Mouse (Mus musculus) urinary bladder, postnatal 25 days (tissue): ENCODE measurements around the gene Ccm2l.

Source experiments
- DNase-seq: peaks from one replicate; pipeline ENCODE4 v3.0.0; 2022; ENCODE audit warnings: low spot score

Ccm2l gene

DNA sequence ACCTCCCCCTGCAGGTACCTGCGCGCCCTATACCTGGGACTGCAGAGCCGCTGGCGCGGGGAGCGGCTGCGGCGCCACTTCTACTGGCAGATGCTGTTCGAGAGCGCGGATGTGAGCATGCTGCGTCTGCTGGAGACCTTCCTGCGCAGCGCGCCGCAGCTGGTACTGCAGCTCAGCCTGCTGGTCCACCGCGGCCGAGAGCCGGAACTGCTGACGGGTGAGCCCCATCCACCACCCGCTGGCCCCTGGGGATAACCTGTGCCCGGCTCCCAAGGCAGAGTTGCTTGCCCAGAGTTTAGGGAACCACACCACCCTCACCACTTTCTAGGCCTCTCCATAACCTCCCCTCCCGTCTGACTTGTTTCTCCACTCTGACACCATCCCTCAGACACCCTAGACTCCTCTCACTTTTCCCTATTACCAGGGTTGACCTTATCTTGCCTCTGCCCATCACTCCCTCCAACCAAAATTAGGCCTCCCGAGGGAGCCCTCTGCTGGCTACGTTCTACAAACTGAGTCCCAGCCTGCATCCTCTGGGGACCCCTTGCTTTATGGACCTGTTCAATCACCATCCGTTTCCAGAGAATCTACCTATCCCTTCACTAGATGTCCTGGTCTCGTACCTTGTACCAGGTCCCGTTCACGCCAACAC is 12.9 kb upstream of the Ccm2l start:
- DNase-seq = no peak

DNA sequence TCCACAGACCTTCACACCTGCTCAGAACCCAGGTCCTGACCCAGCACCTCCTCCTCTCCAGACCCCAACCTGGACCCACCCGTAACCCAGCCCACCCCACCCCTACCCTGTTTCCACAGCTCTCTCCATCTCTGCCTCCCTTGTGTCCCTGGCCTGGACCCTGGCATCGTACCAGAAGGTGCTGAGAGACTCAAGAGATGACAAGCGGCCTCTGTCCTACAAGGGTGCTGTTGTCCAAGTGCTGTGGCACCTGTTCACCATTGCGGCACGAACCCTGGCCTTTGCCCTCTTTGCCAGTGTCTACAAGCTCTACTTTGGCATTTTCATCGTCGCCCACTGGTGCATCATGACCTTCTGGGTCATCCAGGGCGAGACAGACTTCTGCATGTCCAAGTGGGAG is 11.9 kb upstream of the Ccm2l start:
- no peak for DNase-seq

DNA sequence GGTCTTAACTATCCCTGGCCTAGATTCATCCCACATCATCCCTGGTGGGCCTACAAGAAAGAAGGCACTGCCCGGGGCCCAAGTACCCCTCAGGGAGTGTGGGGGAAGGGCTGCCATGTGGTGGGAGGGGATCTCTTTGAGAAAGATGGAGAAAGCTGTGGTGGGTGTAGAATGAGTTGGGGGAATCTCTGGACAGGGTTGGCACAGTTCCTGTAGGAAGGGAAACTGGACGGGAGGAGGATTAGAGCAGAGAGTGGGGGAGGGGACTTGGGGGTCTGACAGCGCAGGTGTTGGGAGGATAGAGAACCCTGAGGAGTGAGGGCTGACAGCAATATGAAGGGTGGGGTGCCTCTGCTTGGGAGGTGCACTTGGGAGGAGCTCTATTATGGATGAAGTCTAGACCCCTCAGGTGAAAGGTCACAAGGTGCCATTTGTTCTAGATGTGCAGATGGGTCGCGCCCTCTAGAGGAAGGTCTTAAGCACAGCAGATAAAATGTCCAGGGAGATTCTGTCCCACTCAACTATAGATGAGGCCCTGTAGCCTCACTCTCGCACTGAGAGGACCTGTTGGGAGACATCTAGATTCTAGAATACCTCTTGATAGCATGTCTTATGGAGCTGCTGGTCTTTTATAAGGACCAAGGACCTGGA is 10.4 kb upstream of the Ccm2l start:
- DNase-seq = no peak

DNA sequence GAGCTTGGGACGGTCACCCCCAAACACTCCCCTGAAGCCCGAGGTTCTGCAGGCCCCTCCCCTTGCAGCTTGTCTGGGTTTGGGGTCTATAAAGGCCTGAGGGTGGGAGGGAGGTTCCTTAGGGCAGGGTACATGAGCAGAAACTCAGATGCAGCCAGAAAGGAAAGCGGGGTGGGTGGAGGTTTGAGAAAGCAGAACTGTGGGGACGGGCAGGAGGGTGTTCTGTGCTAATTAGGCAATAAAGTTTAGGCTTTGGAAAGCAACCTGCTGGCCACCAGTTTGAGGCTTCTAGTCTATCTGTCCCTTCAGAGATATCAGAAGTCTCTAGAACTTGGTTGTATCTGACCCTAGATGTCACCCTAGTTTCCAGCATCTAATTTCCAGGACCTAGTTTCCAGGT is 7.4 kb upstream of the Ccm2l start:
- DNase-seq = no peak

DNA sequence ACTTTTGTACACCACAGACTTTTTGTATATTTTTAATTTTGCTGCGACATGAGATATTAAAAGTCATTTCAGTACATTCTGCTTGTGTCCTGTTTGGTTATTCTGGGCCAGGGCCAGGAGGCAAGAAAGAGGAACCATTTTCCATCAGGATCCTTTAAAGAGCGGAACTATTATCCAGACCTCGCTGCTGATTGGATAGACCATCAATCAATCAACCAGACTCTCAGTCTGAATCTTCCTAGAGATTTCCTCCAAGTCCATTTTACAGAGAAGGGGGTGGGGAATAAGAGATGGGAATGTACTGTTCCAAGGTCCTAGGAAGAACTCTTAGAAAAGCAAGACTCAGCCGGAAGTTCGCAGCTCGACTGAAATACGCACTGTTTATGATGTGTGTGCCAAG is 5.5 kb upstream of the Ccm2l start:
- no peak for DNase-seq

DNA sequence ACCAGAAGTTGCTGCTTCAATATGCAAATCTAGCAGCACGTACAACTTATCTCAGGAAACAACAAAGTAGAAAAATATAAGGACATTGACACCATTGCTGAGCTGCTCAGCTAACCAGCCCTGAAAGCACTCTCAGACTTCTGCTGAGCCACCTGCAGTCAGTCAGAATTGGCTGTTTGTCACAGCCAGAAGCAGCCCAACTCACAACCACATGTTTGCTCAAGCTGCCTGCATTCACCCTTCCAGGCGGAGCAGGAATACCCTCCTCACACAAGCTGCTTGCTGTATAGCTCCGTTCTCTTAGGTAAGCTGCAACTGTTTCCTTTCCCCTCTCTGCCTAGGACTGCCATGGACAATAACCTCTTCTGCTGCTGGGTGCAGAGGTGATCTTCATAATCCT is 2.4 kb upstream of the Ccm2l start:
- DNase-seq = no peak

DNA sequence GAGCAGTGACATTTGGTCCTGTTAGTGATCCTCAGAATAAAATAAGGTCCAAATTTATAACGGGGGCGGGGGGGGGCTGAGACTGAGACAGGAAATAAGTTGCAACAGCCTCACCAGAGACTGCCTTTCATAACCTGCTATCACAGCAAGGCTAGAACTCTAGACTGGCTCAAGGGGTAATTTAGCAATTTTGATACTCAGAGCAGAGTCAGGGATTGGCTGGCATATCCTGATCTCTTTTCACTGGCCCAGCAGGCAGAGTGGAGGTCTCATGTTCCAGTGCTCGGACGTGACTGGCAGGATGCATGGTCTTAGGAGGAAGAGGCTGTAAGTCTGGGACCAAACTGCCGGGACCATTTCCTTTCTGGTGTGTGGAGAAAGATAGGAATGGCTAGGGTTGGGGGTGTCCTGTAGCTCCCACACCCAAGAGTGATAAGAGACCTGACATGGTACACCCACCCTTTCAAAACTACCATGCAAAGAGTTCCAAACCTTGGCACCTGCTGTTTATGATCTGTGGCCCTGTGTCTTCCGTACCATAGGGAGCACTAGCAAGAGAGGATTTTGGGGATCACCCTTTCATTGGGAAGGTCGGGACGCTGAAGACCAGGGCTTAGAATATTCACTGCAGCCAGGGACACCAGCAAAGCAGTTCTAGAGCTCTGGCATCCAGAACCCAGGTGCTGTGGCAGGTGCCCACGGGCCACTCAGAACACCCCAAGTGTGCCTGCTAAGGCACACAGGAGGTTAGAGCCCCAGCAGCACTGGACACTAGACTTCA is 1.4 kb upstream of the Ccm2l start:
- DNase-seq = no peak

DNA sequence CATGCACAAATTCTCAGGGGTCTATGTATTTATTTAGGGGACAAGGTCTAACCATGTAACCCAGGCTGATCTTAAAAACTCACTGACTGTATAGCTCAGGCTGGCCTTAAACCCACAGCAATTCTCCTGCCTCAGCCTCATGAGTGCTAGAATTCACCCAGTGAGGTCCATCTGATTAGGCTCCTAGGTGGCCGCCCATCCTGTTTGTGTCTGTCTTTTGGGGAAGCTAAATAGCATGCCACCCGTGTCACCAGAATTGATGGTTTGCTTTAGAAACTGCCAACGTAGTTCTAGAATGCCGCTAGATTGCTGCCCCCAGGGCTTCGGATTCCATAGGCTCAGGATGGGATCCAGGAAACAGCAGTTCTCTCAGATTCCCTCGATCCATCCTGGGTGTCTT is 1.2 kb downstream of the Ccm2l start:
- no peak for DNase-seq

DNA sequence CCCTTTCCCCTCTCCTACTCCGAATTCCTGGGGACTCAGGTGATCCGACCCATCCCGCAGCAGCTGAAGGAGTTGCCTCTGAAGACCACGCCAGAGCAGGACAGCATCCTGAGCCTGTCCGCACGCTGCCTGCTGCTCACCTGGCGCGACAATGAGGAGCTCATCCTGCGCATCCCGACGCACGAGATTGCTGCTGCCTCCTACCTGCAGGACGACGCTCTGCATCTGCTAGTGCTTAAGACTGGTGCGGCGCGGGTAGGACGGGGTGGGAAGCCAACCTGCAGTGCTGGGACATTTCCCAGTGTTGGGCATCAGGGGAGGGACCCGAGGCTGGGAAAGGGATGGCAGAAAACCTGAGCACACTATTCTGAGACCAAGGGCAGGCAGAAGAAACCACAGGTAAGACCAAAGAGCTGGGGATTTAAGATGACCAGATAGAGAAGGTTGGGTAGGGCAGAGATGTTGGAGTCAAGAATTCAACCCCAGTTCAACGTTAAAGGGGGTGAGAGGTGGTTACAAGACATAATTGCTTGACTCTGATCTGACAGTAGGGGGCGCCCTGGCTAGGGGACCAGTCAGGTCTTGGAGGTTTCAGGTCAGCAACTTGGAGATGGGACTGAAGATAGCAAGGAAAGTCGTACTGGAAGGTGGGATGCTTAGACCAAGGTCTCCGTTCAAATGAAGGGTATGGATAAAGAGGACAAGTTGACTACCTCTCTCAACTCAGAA is 5.2 kb downstream of the Ccm2l start:
- peak; percentile 26 for DNase-seq

DNA sequence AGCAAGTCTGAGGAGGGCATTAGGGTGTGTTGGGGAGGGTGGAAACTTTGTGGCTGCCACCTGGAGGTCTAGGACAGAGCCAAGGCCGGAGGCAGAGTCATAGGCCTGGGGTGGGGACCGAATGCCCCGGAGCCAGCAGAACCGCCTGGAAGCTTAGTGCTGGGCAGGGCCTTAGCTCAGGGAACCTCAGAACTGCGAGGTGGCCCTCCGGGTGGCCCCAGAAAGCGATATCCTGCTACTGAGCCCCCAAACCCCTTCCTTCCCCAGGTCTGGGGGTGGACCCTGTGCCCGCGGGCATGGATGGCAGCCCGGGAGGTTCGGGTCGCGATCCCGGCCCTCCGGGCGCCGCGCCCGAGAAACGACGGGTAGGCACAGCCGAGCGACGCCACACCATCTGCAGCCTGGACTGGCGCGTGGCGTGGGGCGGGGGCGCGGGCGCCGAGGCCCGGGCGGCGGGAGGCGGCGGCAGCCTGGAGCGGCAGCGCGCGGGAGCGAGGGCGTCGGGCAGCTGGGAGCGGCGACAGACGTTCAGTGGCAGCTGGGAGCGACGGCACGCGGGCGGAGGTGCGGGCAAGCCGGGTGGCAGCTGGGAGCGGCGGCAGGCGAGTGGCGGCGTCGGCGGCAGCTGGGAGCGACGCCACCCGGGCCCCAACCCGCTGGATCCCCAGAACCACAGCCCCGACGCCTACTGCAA is 5.9 kb downstream of the Ccm2l start:
- DNase-seq = no peak

DNA sequence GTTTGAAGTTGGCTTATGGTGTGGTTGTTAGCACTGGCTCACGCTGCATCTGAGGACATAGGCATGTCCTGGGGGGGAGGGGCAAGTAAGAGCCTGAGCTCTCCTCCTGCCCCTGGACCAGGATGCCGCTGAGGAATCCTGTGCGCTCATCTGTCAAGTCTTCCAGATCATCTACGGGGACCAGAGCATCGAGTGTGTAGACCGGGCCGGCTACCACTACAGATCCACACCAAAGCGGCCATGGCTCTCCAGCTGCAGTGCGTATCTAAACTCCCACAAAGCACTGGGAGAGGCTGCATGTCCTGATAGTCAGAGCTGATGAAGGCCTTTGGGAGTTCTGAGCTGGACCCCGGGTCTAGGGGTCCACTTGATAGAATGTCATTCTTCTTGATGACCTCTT is 8.9 kb downstream of the Ccm2l start:
- DNase-seq = no peak

DNA sequence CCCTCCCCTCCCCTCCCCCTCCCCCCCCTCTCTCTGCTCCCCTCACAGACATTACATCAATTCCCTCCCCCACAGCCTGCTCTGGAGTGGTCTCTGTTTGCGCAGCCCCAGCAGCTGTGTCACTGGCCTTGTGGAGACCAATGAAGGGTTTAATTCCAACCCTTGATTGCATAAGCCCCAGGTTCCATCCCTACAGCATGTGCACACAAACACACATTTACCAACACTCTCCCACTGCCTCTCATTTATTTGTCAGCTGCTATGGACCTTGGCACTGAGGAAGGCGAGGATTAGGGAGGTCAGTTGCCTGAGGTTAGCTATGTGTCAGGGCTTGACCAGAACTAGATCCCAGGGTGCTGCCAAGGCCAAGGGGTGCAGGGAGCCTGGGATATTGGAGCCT is 10.2 kb downstream of the Ccm2l start:
- no peak for DNase-seq

DNA sequence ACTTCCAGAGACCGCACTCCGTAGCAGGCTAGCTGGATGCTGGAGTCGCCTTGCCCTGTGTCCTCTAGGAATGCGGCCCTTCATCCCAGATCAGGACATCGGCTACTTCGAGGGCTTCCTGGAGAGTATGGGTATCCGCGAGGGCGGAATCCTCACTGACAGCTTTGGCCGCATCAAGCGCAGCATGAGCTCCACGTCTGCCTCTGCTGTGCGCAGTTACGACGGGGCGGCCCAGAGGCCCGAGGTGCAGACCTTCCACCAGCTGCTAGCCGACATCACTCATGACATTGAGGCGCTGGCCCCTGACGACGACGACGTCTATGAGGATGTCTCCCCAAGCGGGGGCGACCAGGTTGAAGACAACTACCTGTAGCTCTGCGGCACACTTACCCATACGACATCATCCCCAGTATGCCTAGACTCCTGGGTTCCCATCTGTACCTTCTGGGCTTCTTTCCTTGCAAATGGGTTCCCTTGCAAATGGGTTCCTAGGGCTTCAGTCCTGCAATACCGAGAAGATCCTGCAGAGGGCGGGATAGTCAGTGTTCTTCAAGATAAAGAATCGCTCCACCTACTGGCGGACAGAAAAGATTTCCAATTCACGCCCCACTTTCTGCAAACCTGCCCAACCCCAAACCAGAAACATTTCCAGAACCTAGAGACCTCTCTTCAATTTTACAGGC is 15.2 kb downstream of the Ccm2l start:
- DNase-seq = peak; percentile 73

DNA sequence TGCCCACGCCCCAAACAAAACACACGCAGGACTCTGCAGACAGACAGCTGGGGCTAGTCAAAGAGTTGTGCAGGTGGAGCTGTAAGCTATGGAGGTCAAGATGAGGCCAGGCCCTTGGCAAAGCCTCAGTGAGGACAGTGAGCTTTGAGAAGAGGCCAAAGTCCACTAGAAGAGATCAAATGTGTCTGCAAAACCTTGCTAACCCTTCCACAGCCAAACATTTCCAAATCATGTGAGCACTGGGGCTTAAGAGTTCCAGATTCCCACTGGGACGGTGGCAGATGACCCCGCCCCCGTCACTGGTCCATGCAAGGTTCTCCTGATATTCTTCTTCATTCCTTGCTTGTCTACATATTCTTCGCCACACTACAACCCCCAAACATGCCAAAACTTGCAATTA is 16.1 kb downstream of the Ccm2l start:
- no peak for DNase-seq

DNA sequence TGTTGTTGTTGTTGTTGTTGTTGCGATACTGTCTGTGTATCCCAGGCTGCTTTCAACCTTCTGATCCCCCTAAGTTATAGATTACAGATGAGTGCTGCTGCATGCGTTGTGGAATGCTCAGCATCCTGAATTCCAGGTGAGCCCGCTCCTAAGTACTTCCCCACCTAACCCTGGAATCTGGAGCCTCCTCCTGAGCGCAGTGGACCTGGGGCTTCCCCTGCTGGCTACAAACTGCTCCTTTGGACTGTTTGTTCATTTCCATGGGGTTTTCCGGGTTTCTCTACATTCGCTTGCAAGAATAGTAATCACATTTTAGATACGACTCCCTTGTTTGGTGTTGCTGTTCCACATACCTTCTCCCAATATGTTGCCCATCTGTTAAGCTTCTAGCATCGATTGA is 17.5 kb downstream of the Ccm2l start:
- DNase-seq = no peak

DNA sequence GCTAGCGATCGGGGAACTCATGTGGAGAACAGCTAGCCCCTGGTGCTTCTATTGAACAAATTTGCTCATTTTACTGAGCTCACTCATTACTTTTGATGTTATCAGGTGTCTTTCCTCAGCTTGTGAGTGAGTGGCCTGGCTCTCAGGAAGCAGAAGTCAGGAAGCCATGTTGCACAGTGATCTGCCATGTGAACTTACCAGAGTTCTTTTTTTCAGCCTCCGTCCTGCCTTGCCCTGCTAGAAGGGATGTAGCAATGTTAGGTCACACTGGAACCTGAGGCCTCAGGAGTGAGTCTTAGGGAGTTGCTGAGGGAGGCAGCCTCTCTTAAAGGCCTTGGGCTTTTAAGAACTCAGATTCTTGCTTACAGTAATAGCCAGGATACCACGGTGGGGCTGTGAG is 18.1 kb downstream of the Ccm2l start:
- DNase-seq = no peak

DNA sequence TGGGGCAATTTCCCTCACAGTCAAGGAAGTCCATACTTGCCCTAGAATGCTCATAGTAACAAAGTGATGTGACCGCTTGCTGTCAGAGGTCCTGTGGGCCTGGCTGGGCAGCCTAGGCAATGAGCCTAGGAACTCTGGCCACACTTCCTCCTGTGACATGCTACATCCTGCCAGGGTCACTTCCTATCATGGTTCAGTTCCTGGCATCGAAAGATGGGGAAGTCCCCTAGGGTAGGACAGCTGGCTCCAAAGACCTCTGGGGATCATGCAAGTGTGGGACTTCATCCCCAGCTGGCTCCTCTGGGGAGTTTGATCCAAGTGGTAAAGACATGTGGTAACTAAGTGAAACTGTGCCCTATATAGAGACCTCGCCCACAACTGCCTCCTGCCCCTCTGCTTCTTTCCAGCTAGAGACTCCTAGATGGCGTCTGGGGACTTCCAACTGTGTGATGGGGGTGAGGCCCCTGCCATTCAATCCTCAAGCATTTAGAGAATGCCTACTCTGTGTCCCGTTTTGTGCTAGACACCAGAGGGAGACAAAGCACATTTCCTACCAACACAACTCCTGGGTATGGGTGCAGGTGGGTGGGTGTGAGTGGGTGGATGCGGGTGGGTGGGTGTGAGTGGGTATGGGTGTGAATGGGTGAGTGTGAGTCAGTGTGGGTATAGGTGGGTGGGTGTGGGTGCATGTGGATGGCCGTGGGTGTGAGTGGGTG is 18.7 kb downstream of the Ccm2l start:
- no peak for DNase-seq

DNA sequence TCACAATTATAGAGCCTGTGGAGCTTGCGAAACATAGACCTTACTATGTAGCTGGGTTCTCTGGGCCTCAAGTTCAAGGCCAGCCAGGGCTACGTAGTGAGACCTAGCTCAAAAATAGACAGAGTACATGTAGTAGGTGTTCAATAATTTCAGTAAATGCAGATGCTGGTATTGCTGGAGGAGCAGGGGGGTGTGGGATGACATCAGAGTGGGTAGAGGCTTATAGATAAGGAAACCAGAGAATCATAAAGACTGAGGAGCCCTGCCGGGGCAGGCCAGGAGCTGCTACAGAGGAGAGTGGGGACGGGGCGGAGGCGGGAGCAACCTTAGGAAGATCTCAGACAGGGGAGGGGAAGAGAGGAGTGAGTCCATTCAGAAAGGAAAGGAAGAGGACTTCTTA is 19.8 kb downstream of the Ccm2l start:
- DNase-seq = no peak

DNA sequence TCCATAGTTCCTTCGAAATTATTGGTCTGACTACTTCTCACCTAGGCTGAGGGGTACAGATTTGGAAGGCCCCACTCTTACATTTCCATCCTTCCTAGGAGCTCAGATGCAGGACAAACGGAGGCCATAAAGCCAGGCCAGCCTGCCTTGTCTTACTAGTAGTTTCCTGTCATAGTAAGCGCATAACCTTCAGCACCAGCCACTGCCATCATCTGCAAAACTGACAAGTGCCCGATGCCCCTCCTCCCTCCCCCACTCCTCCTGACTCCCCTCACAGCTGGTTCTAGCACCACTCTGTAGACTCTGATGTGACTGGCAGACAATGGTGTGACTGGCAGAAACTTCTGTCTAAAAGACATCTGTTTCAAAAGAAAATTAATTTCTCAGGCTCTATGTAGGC is 20.4 kb downstream of the Ccm2l start:
- DNase-seq = no peak

DNA sequence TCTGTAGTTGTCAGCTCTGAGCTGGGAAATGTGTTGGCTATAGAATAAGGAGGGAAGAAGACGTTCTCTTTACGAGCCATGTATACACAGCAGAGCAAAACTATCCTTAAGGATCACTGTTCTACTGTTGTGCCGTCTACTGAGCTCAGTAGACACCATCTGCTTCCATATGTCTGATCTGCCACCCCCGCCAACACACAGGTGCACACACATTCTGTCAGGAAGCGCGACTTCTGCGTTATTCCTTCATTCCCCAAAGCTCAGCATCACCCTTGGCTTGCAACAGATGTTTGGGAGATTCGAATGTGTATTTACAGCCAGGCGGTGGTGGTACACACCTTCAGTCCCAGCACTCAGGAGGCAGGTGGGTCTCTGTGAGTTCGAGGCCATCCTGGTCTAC is 21.3 kb downstream of the Ccm2l start:
- DNase-seq = no peak

DNA sequence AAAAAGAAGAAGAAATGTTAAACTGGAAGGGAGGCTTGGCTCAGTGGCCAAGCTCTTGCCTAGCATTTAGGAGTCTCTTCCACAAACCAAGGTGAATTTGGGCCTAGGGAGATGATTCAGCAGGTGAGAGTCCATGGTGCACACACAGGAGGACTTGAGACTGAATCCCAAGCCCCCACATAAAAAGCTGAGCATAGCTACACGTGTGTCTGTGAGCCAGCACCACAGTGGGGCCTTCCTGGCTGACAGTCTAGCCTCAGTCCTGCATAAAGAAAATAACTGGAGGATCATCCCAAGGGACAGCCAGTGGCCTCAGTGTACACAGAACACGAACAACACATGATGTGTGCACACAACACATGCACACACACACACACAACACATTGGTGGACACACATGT is 23.6 kb downstream of the Ccm2l start:
- no peak for DNase-seq
